Mouse (Mus musculus) forebrain, embryonic 14.5 days (tissue): Measurements from ENCODE around the gene Ucn2. TPM values are rescaled to one million over a fixed set of nuclear protein-coding genes. Genes with fewer than 3 reads are reported as not detected.

Experiments
- ATAC-seq: fragments of 200-750 bp; cut with Nextera tagmentation; 2 replicates; pipeline ENCODE4 v1.8.0; 2017; ENCODE audit warnings: mild to moderate bottlenecking, moderate library complexity
- DNase-seq: peaks from one replicate; pipeline ENCODE4 v3.0.0-alpha.2; 2015; ENCODE audit warnings: low spot score
- H3K27ac ChIP-seq: fragments of 300-500 bp; sonication (generic); 2 replicates; pipeline ENCODE4 v1.5.1; 2014; ENCODE audit warnings: low read depth, mild to moderate bottlenecking, control low read depth, low read length, moderate library complexity
- H3K27me3 ChIP-seq: fragments of 300-500 bp; sonication (generic); replicated peaks from 2 replicates; pipeline ENCODE4 v1.6.1; 2014; ENCODE audit warnings: low read length, control low read depth, mixed read lengths; ENCODE audit not compliant: control insufficient read depth, insufficient read depth
- H3K36me3 ChIP-seq: fragments of 300-500 bp; sonication (generic); 2 replicates; pipeline ENCODE4 v1.6.1; 2014; ENCODE audit warnings: low read length, control low read depth; ENCODE audit not compliant: control insufficient read depth, insufficient read depth
- H3K4me1 ChIP-seq: fragments of 300-500 bp; sonication (generic); 2 replicates; pipeline ENCODE4 v1.6.1; 2014; ENCODE audit warnings: antibody characterized with exemption, low read length, control low read depth; ENCODE audit not compliant: control insufficient read depth, insufficient read depth
- H3K4me2 ChIP-seq: fragments of 300-500 bp; sonication (generic); 2 replicates; pipeline ENCODE4 v1.6.1; 2014; ENCODE audit warnings: mild to moderate bottlenecking, control low read depth, low read length
- H3K4me3 ChIP-seq: fragments of 300-500 bp; sonication (generic); 2 replicates; pipeline ENCODE4 v1.5.1; 2014; ENCODE audit warnings: low read depth, low read length, control low read depth
- H3K9ac ChIP-seq: fragments of 300-500 bp; sonication (generic); 2 replicates; pipeline ENCODE4 v1.6.1; 2014; ENCODE audit warnings: mild to moderate bottlenecking, low read length, control low read depth, moderate library complexity
- H3K9me3 ChIP-seq: fragments of 300-500 bp; sonication (generic); replicated peaks from 2 replicates; pipeline ENCODE4 v1.6.1; 2016; ENCODE audit warnings: low read length, control low read depth, mixed read lengths; ENCODE audit not compliant: control insufficient read depth
- WGBS: fragments of 180-500 bp; shearing (Covaris S2); extraction: QIAGEN DNeasy Blood & Tissue Kit; methylation state at CpG from one replicate; pipeline ENCODE4 v1.1.7; 2014; 5-methylcytosine and 5-hydroxymethylcytosine counted together
- polyA plus RNA-seq: library from polyadenylated mRNA; unstranded; fragments of >200 nt; fragmentation: Nextera tagmentation; extraction: Ambion mirVana; gene quantifications from 2 replicates; pipeline ENCODE4 v1.2.1, GENCODE M21; 2014

Gene Ucn2
- polyA plus RNA-seq, 1 experiment from 2014 or later = 0.15 TPM

- Histone ChIP-seq H3K27ac (no peak overlapping the region), H3K4me3 (no peak overlapping the region), H3K9ac (no peak overlapping the region), H3K4me1 (peaks cover 9% of the 10 kb centered on the region), H3K4me2 (no peak overlapping the region), H3K36me3 (no peaks in the 10 kb centered on the region), H3K9me3 (no peaks in the 10 kb centered on the region), H3K27me3 (no peaks in the 10 kb centered on the region)
- ATAC-seq (no peak), DNase-seq (no peak)
- 81% methylated on average over 4 of the region's 4 CpGs for WGBS
Measured at GRCm38 (mm10) chr9:108989802-108990461, 4.1 kb downstream of the Ucn2 start.

DNA sequence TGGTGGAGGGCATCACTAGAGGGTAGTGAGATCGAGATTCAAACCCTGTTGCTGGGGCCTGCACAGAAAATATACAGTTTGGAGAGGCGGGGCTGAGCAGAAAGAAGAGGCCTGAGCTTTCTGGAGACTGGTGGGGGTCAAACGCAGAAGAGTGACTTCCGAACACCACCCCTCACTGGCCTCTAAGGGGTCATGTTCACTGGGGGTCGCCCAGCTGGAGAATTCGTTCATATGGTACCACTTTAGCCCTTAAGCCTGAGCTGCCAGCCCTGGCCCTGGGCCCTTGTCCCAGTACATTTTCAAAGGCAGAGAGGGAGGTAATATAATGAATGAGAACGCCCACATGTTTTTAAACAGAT is 4.6 kb downstream of the Ucn2 start:
- no peak for DNase-seq
- H3K4me3 ChIP-seq = no peak overlapping the region
- no peak overlapping the region for H3K4me2 ChIP-seq
- no peak overlapping the region for H3K27ac ChIP-seq
- H3K4me1 ChIP-seq = peaks cover 9% of the 10 kb centered on the region
- WGBS = 49% methylated on average over 7 of the region's 7 CpGs
- no peaks in the 10 kb centered on the region for H3K27me3 ChIP-seq
- no peak overlapping the region for H3K9ac ChIP-seq
- no peaks in the 10 kb centered on the region for H3K36me3 ChIP-seq
- ATAC-seq = no peak
- no peaks in the 10 kb centered on the region for H3K9me3 ChIP-seq

- peak within 1 kb of the TSS; percentile 77 for H3K4me2 ChIP-seq
- H3K36me3 ChIP-seq = no peaks in the 10 kb centered on the region
- H3K9ac ChIP-seq = peak within 1 kb of the TSS; percentile 69
- H3K27ac ChIP-seq = peak within 1 kb of the TSS; percentile 75
- no peaks in the 10 kb centered on the region for H3K9me3 ChIP-seq
- 2% methylated on average over 31 of the region's 31 CpGs for WGBS
- peak; percentile 100 for DNase-seq
- H3K27me3 ChIP-seq = no peaks in the 10 kb centered on the region
- peaks cover 9% of the 10 kb centered on the region for H3K4me1 ChIP-seq
- peak within 1 kb of the TSS; percentile 54 for H3K4me3 ChIP-seq
- ATAC-seq = peak; percentile 96
Measured at GRCm38 (mm10) chr9:108991428-108992084, 5.7 kb downstream of the Ucn2 start, which contains the start of gene Pfkfb4. TSS of gene Pfkfb4 (plus strand) at chr9:108991778.

DNA sequence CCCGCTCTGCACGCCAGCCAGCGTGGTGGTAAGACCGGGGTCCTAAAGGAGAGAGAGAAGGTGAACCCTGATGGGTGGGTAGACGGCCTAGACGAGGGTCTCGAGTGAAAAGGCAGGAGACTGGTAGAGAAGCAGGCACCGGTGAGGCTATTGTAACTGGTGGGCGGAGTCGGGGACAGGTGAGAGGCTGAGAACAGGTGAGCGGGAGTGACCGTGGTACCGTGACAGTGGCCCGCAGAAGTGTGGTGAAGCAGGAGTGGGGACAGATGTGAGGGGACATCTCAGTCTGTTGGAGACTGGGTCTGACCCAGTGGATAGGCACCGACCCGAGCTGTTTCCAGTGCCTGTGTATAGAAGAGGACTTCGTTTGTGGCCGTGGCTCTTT is 6.3 kb downstream of the Ucn2 start:
- no peak for DNase-seq

DNA sequence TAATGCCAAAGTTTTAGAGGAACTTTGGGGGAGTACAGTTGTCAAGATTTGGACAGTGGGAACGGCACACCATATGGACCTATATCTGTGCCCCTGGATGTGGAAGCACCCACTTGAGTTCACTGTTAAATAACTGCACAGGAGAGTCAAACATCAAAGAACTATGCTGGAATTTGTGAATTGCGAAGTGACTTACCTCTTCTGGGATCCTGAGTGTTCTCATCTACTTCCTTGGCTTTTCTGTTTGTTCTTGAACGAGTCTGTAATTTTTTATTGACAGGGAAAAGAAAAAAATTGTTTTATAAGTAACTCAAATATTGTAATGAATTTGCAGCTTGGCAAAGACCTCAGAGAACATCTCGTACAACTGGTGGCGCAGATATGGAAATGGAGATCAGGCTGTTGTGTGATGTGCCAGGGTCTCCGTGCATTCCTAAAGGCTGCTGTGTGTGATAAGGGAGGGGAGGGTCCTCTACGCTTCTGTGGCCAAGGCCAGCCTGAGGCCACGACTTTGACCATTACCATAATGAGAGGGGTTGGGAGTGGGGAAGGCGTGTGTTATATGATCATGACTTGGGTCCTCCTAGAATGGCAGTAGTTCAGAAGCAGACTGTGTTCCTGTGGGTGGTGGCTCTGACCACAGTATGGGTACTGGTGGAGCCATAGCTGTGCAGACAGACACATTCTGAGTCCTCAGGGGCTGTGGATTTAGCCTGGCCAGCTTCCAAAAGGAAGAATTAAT is 7.0 kb downstream of the Ucn2 start:
- Histone ChIP-seq H3K27me3 (no peaks in the 10 kb centered on the region), H3K9ac (no peak overlapping the region)
- 87% methylated on average over 9 of the region's 9 CpGs for WGBS

More for the DNA sequence above, 6.3 kb downstream of the Ucn2 start:
- Histone ChIP-seq H3K27me3 (no peaks in the 10 kb centered on the region), H3K4me3 (peak overlapping the region; percentile 54), H3K9me3 (no peaks in the 10 kb centered on the region), H3K4me1 (peaks cover 9% of the 10 kb centered on the region), H3K9ac (peak overlapping the region; percentile 69), H3K36me3 (no peaks in the 10 kb centered on the region), H3K4me2 (peak overlapping the region; percentile 77), H3K27ac (no peak overlapping the region)
- WGBS = 7% methylated on average over 18 of the region's 18 CpGs
- ATAC-seq = peak; percentile 21; the same call in 1 of the 2 replicates

DNA sequence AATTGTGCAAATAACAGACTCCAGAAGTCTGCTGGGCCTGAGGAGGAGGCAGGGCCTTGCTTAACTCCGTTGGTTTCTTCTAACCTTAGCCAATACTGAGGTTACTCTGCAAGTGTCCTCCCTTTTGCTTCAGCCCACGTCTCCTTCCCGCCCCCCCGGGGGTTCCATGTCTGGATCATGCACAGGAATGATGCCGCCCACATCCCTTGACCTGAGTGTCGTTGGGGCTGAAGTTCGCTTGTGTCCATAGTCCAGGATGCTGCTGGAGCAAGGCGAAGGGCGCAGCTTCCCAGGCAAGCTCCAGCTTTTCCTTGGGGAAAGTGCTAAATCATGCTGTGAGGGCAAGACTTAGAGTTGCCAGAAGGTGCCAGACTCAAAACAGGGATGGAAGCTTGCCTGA is 10.6 kb downstream of the Ucn2 start:
- ATAC-seq (no peak), DNase-seq (no peak)
- H3K36me3 ChIP-seq = no peaks in the 10 kb centered on the region
- no peaks in the 10 kb centered on the region for H3K9me3 ChIP-seq
- no peak overlapping the region for H3K9ac ChIP-seq
- no peak overlapping the region for H3K27ac ChIP-seq
- WGBS = 83% methylated on average over 9 of the region's 9 CpGs
- H3K27me3 ChIP-seq = no peaks in the 10 kb centered on the region
- no peak overlapping the region for H3K4me3 ChIP-seq
- peaks cover 5% of the 10 kb centered on the region for H3K4me1 ChIP-seq
- H3K4me2 ChIP-seq = no peak overlapping the region

More for the DNA sequence above, 7.0 kb downstream of the Ucn2 start:
- DNase-seq (no peak), ATAC-seq (no peak)
- Histone ChIP-seq H3K4me3 (peak overlapping the region; percentile 54), H3K9me3 (no peaks in the 10 kb centered on the region), H3K4me1 (peaks cover 9% of the 10 kb centered on the region), H3K36me3 (no peaks in the 10 kb centered on the region), H3K4me2 (peak overlapping the region; percentile 77), H3K27ac (no peak overlapping the region)

DNA sequence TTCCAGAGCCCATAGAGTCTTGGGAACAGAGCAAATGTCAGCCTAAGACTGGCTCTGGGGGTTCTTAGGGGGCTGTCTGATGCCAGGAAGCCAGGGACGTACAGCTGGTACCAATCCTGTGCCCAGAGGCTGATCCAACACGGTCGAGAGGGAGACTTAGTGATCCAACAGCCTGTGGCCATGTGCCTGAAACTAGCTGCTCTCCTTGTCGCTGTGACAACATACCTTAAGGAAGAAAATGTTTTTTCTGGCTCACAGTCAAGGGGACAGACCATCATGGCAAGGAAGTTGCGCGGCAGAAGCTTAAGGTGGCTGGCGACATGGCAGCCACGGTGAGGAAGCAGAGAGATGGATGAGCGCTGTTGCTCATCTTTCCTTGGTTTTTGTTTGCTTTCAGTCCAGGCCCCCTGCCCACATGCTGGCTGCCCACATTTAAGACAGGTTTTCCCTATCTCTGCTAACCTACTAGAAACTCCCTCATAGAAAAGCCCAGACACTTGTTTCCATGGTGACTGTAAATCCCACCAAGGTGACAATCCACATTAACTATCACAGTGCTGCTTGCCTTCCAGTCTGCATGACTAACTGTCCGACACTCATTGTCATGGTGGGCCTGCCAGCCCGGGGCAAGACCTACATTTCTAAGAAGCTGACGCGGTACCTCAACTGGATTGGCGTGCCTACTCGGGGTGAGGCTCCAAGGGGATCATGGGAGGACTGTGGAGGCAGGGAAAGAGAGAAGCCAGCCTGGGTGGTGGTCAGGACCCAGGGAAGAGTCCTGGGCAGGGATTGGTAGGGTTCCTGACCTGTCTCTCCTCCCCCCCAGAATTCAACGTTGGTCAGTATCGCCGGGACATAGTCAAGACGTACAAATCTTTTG is 12.7 kb downstream of the Ucn2 start:
- WGBS = 85% methylated on average over 19 of the region's 19 CpGs
- H3K9me3 ChIP-seq = no peaks in the 10 kb centered on the region
- no peak for DNase-seq
- 0 out of 2 replicates have a peak, but pooled peaks cover 3% of the 10 kb centered on the region for H3K36me3 ChIP-seq
- H3K27ac ChIP-seq = no peak overlapping the region
- H3K27me3 ChIP-seq = no peaks in the 10 kb centered on the region
- H3K4me2 ChIP-seq = no peak overlapping the region
- no peak for ATAC-seq
- no peak overlapping the region for H3K9ac ChIP-seq
- no peak overlapping the region for H3K4me3 ChIP-seq
- no peaks in the 10 kb centered on the region for H3K4me1 ChIP-seq

DNA sequence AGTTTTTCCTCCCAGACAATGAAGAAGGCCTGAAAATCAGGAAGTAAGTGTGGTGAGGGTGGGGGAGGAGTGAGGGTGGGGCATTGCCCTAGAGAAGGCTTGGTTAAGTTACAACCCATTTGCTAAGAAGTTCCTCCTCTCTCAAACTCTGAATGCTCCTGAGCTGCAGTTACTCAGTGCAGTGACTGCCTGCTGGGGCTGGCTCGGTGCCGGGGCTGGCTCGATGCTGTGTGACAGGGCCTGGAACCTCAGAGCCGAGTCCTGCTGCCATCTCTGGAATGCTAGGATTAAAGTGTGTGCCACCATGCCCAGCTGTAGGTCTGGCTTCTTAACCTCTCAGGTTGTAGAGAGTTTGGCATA is 13.3 kb downstream of the Ucn2 start:
- no peak for ATAC-seq
- H3K27me3 ChIP-seq = no peaks in the 10 kb centered on the region
- H3K4me1 ChIP-seq = no peaks in the 10 kb centered on the region
- H3K27ac ChIP-seq = no peak overlapping the region
- no peak for DNase-seq
- no peak overlapping the region for H3K4me2 ChIP-seq
- H3K36me3 ChIP-seq = 0 out of 2 replicates have a peak, but pooled peaks cover 3% of the 10 kb centered on the region
- no peaks in the 10 kb centered on the region for H3K9me3 ChIP-seq
- H3K9ac ChIP-seq = no peak overlapping the region
- no peak overlapping the region for H3K4me3 ChIP-seq
- 85% methylated on average over 4 of the region's 4 CpGs for whole genome bisulfite sequencing
